Mouse (Mus musculus) forebrain, embryonic 15.5 days (tissue): ENCODE results near the gene Bmpr2. TPM values are rescaled to one million over a fixed set of nuclear protein-coding genes. Genes with fewer than 3 reads are reported as not detected.

Source experiments
- ATAC-seq: fragments of 200-750 bp; cut with Nextera tagmentation; replicated peaks from 2 replicates; pipeline ENCODE4 v1.8.0; 2017; ENCODE audit warnings: mild to moderate bottlenecking, moderate TSS enrichment, moderate library complexity
- H3K27ac ChIP-seq: fragments of 300-500 bp; sonication (generic); replicated peaks from 2 replicates; pipeline ENCODE4 v1.5.1; 2015; ENCODE audit warnings: mild to moderate bottlenecking, inconsistent platforms
- H3K27me3 ChIP-seq: fragments of 300-500 bp; sonication (generic); 2 replicates; pipeline ENCODE4 v1.6.1; 2015; ENCODE audit warnings: inconsistent platforms
- H3K36me3 ChIP-seq: fragments of 300-500 bp; sonication (generic); 2 replicates; pipeline ENCODE4 v1.6.1; 2015; ENCODE audit warnings: mild to moderate bottlenecking, inconsistent platforms
- H3K4me1 ChIP-seq: fragments of 300-500 bp; sonication (generic); 2 replicates; pipeline ENCODE4 v1.6.1; 2015; ENCODE audit warnings: inconsistent platforms
- H3K4me2 ChIP-seq: fragments of 300-500 bp; sonication (generic); replicated peaks from 2 replicates; pipeline ENCODE4 v1.6.1; 2015; ENCODE audit warnings: mild to moderate bottlenecking, inconsistent platforms
- H3K4me3 ChIP-seq: fragments of 300-500 bp; sonication (generic); 2 replicates; pipeline ENCODE4 v1.5.1; 2015; ENCODE audit warnings: mild to moderate bottlenecking, inconsistent platforms
- H3K9ac ChIP-seq: fragments of 300-500 bp; sonication (generic); replicated peaks from 2 replicates; pipeline ENCODE4 v1.6.1; 2015; ENCODE audit warnings: mild to moderate bottlenecking, inconsistent platforms
- H3K9me3 ChIP-seq: fragments of 300-500 bp; sonication (generic); 2 replicates; pipeline ENCODE4 v1.6.1; 2016; ENCODE audit warnings: inconsistent platforms
- WGBS: fragments of 180-500 bp; shearing (Covaris S2); methylation state at CpG from one replicate; pipeline ENCODE4 v1.1.7; 2015; ENCODE audit warnings: mixed read lengths; 5-methylcytosine and 5-hydroxymethylcytosine counted together
- polyA plus RNA-seq: library from polyadenylated mRNA; unstranded; fragments of >200 nt; fragmentation: Nextera tagmentation; extraction: Ambion mirVana; gene quantifications from 2 replicates; pipeline ENCODE4 v1.2.1, GENCODE M21; 2015

The Bmpr2 gene
- polyA plus RNA-seq, 1 experiment from 2014 or later = 13.4 TPM

- Histone ChIP-seq H3K9ac (no peak overlapping the region), H3K4me2 (no peak overlapping the region), H3K36me3 (no peaks in the 10 kb centered on the region), H3K4me3 (no peak overlapping the region), H3K9me3 (no peaks in the 10 kb centered on the region), H3K4me1 (peaks cover 5% of the 10 kb centered on the region; the same call in 1 of the 2 replicates), H3K27me3 (no peaks in the 10 kb centered on the region), H3K27ac (no peak overlapping the region)
- WGBS = 94% methylated on average over 1 of the region's 1 CpGs
- ATAC-seq = no peak
These were observed 160.5 kb downstream of the Bmpr2 start for GRCm38 (mm10) chr1:59923673-59924072.

DNA sequence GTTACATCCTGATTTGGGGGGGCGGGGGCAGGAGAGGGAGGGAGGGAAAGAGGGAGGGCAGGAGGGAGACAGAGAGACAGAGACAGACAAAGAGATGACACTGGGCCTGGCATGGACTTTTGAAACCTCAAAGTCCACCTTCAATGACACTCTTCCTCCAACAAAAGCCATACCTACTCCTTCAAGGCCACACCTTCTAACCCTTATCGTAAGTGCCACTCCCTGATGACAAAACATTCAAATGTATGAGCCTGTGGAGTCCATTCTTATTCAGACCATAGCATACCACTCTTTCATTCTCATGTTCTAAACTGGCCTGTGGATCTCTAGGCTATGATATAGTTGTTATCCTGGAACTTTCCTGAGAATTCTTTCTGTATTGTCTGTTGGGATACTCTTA, 161.2 kb downstream of the Bmpr2 start:
- Histone ChIP-seq H3K9ac (no peak overlapping the region), H3K4me2 (no peak overlapping the region), H3K9me3 (no peaks in the 10 kb centered on the region), H3K36me3 (no peaks in the 10 kb centered on the region), H3K27ac (no peak overlapping the region), H3K4me1 (peaks cover 5% of the 10 kb centered on the region; the same call in 1 of the 2 replicates), H3K27me3 (no peaks in the 10 kb centered on the region), H3K4me3 (no peak overlapping the region)
- ATAC-seq = no peak
- 88% methylated on average over 2 of the region's 2 CpGs for WGBS

DNA sequence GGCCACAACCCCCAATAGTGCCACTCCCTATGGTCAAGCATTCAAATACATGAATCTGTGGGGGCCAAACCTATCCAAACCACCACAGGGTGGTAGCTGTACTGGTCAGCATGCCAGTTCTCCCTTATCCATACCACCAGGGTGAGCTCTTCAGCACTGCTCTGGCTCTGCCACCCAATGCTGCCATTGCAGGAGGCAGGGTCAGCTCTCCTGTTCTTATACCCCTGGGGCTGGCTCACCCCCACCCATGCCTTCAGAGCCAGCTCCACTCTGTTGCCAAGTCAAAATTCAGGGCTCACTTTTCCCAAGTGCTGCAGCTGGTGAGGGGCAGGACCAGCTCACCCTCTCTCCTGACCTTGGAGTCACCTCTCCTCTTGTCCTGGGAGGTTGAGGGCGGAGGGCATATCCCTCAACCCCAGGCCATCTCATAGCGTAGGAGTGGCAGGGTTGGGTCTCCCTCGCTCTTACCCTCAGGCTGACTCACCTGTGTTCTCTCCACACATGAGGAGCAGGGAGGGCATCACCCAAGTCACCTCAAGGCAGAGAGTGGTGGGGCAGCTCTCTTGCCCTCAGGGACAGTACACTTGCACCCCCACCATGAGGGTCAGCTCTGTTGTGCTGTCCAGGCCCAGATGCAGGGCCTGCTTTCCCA, 162.9 kb downstream of the Bmpr2 start:
- H3K4me2 ChIP-seq = no peak overlapping the region
- peak; percentile 46; the same call in 1 of the 2 replicates for ATAC-seq
- H3K27me3 ChIP-seq = no peaks in the 10 kb centered on the region
- no peak overlapping the region for H3K9ac ChIP-seq
- H3K9me3 ChIP-seq = no peaks in the 10 kb centered on the region
- no peaks in the 10 kb centered on the region for H3K36me3 ChIP-seq
- no peak overlapping the region for H3K4me3 ChIP-seq
- H3K4me1 ChIP-seq = peaks cover 5% of the 10 kb centered on the region; the same call in 1 of the 2 replicates
- no peak overlapping the region for H3K27ac ChIP-seq
- 92% methylated on average over 3 of the region's 3 CpGs for WGBS

DNA sequence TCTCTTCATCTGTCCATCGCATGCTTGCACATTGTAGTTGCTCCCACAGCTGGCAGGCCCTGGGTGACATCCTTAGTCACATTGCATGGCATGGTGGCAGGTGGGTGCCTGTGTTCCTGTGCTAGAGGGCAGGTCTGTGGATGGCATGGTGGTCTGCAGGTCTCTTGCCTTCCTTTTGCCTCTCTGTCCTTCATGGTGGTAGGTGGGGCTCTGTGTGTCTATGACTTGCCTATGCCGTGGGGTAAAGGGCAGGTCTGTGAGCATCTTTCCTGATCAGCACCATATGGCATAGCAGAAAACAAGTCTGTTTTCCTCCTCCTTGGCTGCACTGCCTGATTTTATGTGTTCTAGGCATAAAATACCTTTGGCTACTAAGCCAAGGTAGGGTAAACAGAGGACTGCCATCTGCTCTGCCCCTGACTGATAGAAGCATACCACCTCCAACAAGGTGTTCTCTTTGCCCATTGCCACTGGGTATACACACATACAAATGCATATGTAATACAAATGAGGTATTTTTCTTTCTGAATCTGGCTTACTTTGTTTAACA, 164.0 kb downstream of the Bmpr2 start:
- no peak overlapping the region for H3K9ac ChIP-seq
- ATAC-seq = no peak
- 82% methylated on average over 2 of the region's 2 CpGs for WGBS
- H3K36me3 ChIP-seq = no peaks in the 10 kb centered on the region
- peaks cover 5% of the 10 kb centered on the region; the same call in 1 of the 2 replicates for H3K4me1 ChIP-seq
- H3K27me3 ChIP-seq = no peaks in the 10 kb centered on the region
- H3K4me3 ChIP-seq = no peak overlapping the region
- H3K9me3 ChIP-seq = no peaks in the 10 kb centered on the region
- H3K27ac ChIP-seq = no peak overlapping the region
- no peak overlapping the region for H3K4me2 ChIP-seq

Other genes starting within 250 kb of the Bmpr2 start
- gene Gm973, start 247.1 kb upstream of the Bmpr2 start, polyA plus RNA-seq = 4.0 and 9.2 TPM in 2 replicates
- 427 and 428 TPM in 2 replicates for gene Sumo1, start 92.6 kb upstream of the Bmpr2 start, polyA plus RNA-seq
- 166 and 169 TPM in 2 replicates for gene Nop58, start 78.4 kb upstream of the Bmpr2 start, polyA plus RNA-seq
- gene Fam117b, start 149.6 kb downstream of the Bmpr2 start, polyA plus RNA-seq = 28.9 and 30.1 TPM in 2 replicates